Mouse (Mus musculus) neural tube, embryonic 15.5 days (tissue): ENCODE data around the gene Tnrc6c. TPM values are rescaled to one million over a fixed set of nuclear protein-coding genes. Genes with fewer than 3 reads are reported as not detected.

Source experiments
- ATAC-seq: fragments of 200-750 bp; cut with Nextera tagmentation; 2 replicates; pipeline ENCODE4 v1.8.0; 2017; ENCODE audit warnings: mild to moderate bottlenecking, moderate TSS enrichment, moderate library complexity; ENCODE audit not compliant: low FRiP score
- H3K27ac ChIP-seq: fragments of 300-500 bp; sonication (generic); replicated peaks from 2 replicates; pipeline ENCODE4 v1.5.1; 2015; ENCODE audit warnings: mild to moderate bottlenecking, inconsistent platforms
- H3K27me3 ChIP-seq: fragments of 300-500 bp; sonication (generic); replicated peaks from 2 replicates; pipeline ENCODE4 v1.6.1; 2015; ENCODE audit warnings: inconsistent platforms
- H3K36me3 ChIP-seq: fragments of 300-500 bp; sonication (generic); 2 replicates; pipeline ENCODE4 v1.6.1; 2015; ENCODE audit warnings: inconsistent platforms
- H3K4me1 ChIP-seq: fragments of 300-500 bp; sonication (generic); 2 replicates; pipeline ENCODE4 v1.6.1; 2015; ENCODE audit warnings: inconsistent platforms
- H3K4me2 ChIP-seq: fragments of 300-500 bp; sonication (generic); 2 replicates; pipeline ENCODE4 v1.6.1; 2015; ENCODE audit warnings: inconsistent platforms, mild to moderate bottlenecking, moderate library complexity
- H3K4me3 ChIP-seq: fragments of 300-500 bp; sonication (generic); replicated peaks from 2 replicates; pipeline ENCODE4 v1.5.1; 2015; ENCODE audit warnings: mild to moderate bottlenecking, inconsistent platforms
- H3K9ac ChIP-seq: fragments of 300-500 bp; sonication (generic); replicated peaks from 2 replicates; pipeline ENCODE4 v1.6.1; 2015; ENCODE audit warnings: mild to moderate bottlenecking, inconsistent platforms
- H3K9me3 ChIP-seq: fragments of 300-500 bp; sonication (generic); replicated peaks from 2 replicates; pipeline ENCODE4 v1.6.1; 2016; ENCODE audit warnings: inconsistent platforms
- WGBS: fragments of 180-500 bp; shearing (Covaris S2); methylation state at CpG from one replicate; pipeline ENCODE4 v1.1.7; 2015; ENCODE audit warnings: mixed read lengths; 5-methylcytosine and 5-hydroxymethylcytosine counted together
- polyA plus RNA-seq: library from polyadenylated mRNA; unstranded; fragments of >200 nt; fragmentation: Nextera tagmentation; extraction: Ambion mirVana; gene quantifications from 2 replicates; pipeline ENCODE4 v1.2.1, GENCODE M21; 2015

Gene Tnrc6c
- polyA plus RNA-seq, 1 experiment from 2014 or later: 23.6 TPM

DNA sequence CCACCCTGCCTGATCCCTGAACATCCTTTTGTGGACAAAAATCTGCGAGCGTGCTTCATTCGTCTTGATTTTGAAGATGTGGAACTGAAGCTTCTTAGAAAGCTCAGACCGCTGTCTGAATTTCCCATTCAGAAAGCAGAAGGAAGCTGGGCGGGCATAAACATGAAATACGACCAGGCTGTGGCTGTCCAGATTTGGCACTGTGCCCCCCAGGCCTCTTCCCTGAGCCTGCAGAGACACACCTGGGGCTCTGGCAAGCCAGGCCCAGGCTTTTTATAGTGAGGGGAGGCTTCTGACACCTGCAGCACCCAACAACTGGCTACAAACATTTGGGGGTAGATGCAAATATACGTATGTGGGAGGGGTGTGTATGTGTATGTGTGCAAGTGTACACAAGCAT lies 35.3 kb upstream of the Tnrc6c start:
- H3K27ac ChIP-seq: peak overlapping the region; percentile 73
- H3K4me2 ChIP-seq: peak overlapping the region; percentile 9; the same call in 1 of the 2 replicates
- H3K36me3 ChIP-seq: no peaks in the 10 kb centered on the region
- H3K4me3 ChIP-seq: no peak overlapping the region
- H3K9me3 ChIP-seq: no peaks in the 10 kb centered on the region
- ATAC-seq: no peak
- H3K4me1 ChIP-seq: peaks cover 46% of the 10 kb centered on the region
- no peak overlapping the region for H3K9ac ChIP-seq
- 28% methylated on average over 7 of the region's 7 CpGs for WGBS
- H3K27me3 ChIP-seq: no peaks in the 10 kb centered on the region; the same call in 1 of the 2 replicates

DNA sequence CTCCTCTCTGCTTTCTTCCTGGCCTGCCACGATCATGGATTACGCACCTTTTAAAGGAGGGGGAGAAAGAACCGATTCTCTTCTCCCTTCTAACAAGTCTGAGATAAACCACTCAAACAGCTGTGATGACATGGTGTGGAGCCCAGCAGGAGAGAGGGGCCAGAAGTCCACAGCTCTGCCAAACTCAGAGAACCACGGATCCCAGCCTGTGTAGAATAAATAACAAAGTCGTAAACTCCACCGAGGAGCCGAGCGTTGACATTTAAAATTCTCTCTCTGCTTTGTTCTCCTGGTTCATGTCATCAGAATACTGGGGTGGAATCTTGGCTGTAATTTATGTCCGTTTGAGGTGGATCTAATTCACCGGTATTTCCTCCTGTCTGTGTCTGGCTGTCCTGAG lies 34.5 kb upstream of the Tnrc6c start:
- Histone ChIP-seq H3K4me2 (no peak overlapping the region), H3K27me3 (no peaks in the 10 kb centered on the region; the same call in 1 of the 2 replicates), H3K27ac (peak overlapping the region; percentile 73), H3K4me1 (peaks cover 46% of the 10 kb centered on the region), H3K9ac (no peak overlapping the region), H3K36me3 (no peaks in the 10 kb centered on the region), H3K9me3 (no peaks in the 10 kb centered on the region), H3K4me3 (no peak overlapping the region)
- 24% methylated on average over 10 of the region's 10 CpGs for WGBS
- ATAC-seq: no peak

GRCm38 (mm10) chr11:117625196-117625595 lies 28.9 kb upstream of the Tnrc6c start:
- H3K27me3 ChIP-seq: no peaks in the 10 kb centered on the region
- H3K4me3 ChIP-seq: no peak overlapping the region
- no peak for ATAC-seq
- no peak overlapping the region for H3K9ac ChIP-seq
- no peaks in the 10 kb centered on the region for H3K9me3 ChIP-seq
- no peak overlapping the region for H3K4me2 ChIP-seq
- H3K27ac ChIP-seq: peak overlapping the region; percentile 18; the same call in 1 of the 2 replicates
- 49% methylated on average over 4 of the region's 4 CpGs for WGBS
- H3K36me3 ChIP-seq: no peaks in the 10 kb centered on the region
- H3K4me1 ChIP-seq: peaks cover 38% of the 10 kb centered on the region

- WGBS: 63% methylated on average over 6 of the region's 6 CpGs
- H3K9me3 ChIP-seq: no peaks in the 10 kb centered on the region
- H3K36me3 ChIP-seq: no peaks in the 10 kb centered on the region
- peaks cover 33% of the 10 kb centered on the region for H3K4me1 ChIP-seq
- H3K27me3 ChIP-seq: no peaks in the 10 kb centered on the region
- H3K27ac ChIP-seq: peak overlapping the region; percentile 86
- no peak overlapping the region for H3K4me3 ChIP-seq
- no peak for ATAC-seq
- no peak overlapping the region for H3K4me2 ChIP-seq
- H3K9ac ChIP-seq: no peak overlapping the region
Observed at GRCm38 (mm10) chr11:117626557-117626956, 27.5 kb upstream of the Tnrc6c start.

DNA sequence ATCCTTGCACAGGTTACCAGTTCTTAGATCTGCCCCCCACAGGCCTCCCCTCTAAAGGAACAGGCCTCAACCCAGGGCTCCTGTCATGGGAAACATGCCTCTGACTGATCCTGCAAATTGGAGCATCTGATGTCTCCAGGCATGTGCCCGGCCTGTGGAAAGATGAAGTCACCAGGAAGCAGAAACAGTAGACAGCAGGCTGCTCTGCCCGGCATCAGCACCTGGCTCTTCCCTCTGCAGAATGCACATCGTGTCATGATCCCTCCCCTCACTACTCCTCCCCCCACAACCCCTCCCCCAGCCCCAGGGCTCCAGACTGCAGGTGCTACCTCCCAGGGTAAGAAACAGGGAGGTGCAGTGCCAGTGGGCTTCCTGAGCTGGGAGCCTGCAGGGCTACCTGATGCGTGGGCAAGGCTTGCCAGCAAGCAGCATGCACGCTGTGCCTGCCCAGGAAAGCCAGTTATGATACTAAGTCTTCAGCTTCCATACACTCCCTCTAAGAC lies 27.0 kb upstream of the Tnrc6c start:
- peak overlapping the region; percentile 22; the same call in 1 of the 2 replicates for H3K4me2 ChIP-seq
- no peaks in the 10 kb centered on the region for H3K36me3 ChIP-seq
- H3K9ac ChIP-seq: peak overlapping the region; percentile 30; the same call in 1 of the 2 replicates
- peak; percentile 50; the same call in 1 of the 2 replicates for ATAC-seq
- no peaks in the 10 kb centered on the region for H3K9me3 ChIP-seq
- H3K4me3 ChIP-seq: no peak overlapping the region
- no peaks in the 10 kb centered on the region for H3K27me3 ChIP-seq
- peaks cover 33% of the 10 kb centered on the region for H3K4me1 ChIP-seq
- H3K27ac ChIP-seq: peak overlapping the region; percentile 86
- WGBS: 16% methylated on average over 5 of the region's 5 CpGs

DNA sequence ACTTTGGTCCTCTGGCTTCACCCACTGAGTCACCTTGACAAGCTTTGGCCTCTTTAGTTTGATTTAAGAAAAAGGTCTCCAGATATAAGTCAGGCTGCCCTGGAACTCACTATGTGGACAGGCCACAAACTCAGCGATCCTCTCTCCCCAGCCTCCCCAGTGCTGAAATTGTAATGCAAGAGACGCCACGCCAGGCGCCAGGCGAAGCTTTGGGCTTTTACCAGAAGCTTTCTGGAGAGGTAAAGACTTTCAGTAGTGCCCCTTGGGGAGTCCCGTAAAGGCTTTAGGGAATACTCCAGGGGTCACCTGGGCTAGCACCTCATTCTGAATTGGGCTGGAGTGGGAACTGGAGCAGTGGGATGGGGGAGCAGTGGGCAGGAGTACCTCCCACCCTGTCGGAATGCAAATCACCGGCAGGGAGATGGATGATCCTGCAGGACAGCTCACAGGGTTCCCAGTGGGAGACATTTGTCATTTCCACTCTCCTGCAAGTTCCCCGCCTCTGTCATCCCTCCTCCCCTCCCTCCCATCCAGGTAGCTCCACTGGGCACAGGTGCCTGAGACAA lies 26.3 kb upstream of the Tnrc6c start:
- peak; percentile 66; the same call in 1 of the 2 replicates for ATAC-seq
- Histone ChIP-seq H3K36me3 (no peaks in the 10 kb centered on the region), H3K4me3 (0 out of 2 replicates have a peak overlapping the region, but pooled peaks have one; percentile 5), H3K27me3 (no peaks in the 10 kb centered on the region), H3K27ac (peak overlapping the region; percentile 86), H3K9me3 (no peaks in the 10 kb centered on the region), H3K9ac (peak overlapping the region; percentile 28), H3K4me2 (peak overlapping the region; percentile 46), H3K4me1 (peaks cover 33% of the 10 kb centered on the region)
- 12% methylated on average over 9 of the region's 9 CpGs for WGBS

GRCm38 (mm10) chr11:117628312-117628779 lies 25.7 kb upstream of the Tnrc6c start:
- H3K4me1 ChIP-seq: peaks cover 33% of the 10 kb centered on the region
- peak overlapping the region; percentile 46 for H3K4me2 ChIP-seq
- 5% methylated on average over 9 of the region's 9 CpGs for WGBS
- 0 out of 2 replicates have a peak overlapping the region, but pooled peaks have one; percentile 5 for H3K4me3 ChIP-seq
- H3K36me3 ChIP-seq: no peaks in the 10 kb centered on the region
- H3K9me3 ChIP-seq: no peaks in the 10 kb centered on the region
- no peaks in the 10 kb centered on the region for H3K27me3 ChIP-seq
- peak overlapping the region; percentile 28 for H3K9ac ChIP-seq
- peak; percentile 79 for ATAC-seq
- H3K27ac ChIP-seq: peak overlapping the region; percentile 86

- no peak for ATAC-seq
- Histone ChIP-seq H3K36me3 (no peaks in the 10 kb centered on the region), H3K4me1 (peaks cover 33% of the 10 kb centered on the region), H3K4me2 (no peak overlapping the region), H3K4me3 (no peak overlapping the region), H3K9ac (no peak overlapping the region), H3K27ac (no peak overlapping the region), H3K9me3 (no peaks in the 10 kb centered on the region), H3K27me3 (no peaks in the 10 kb centered on the region)
- 64% methylated on average over 2 of the region's 2 CpGs for WGBS
Observed at GRCm38 (mm10) chr11:117629865-117630264, 24.2 kb upstream of the Tnrc6c start.

GRCm38 (mm10) chr11:117630868-117631565 lies 23.1 kb upstream of the Tnrc6c start:
- Histone ChIP-seq H3K4me1 (peaks cover 30% of the 10 kb centered on the region), H3K36me3 (no peaks in the 10 kb centered on the region), H3K9ac (no peak overlapping the region), H3K27me3 (no peaks in the 10 kb centered on the region), H3K27ac (no peak overlapping the region), H3K4me2 (no peak overlapping the region), H3K9me3 (no peaks in the 10 kb centered on the region), H3K4me3 (no peak overlapping the region)
- 93% methylated on average over 10 of the region's 11 CpGs for WGBS
- no peak for ATAC-seq

- H3K4me1 ChIP-seq: peaks cover 15% of the 10 kb centered on the region
- no peak for ATAC-seq
- H3K4me3 ChIP-seq: no peak overlapping the region
- H3K9me3 ChIP-seq: no peaks in the 10 kb centered on the region
- 84% methylated on average over 3 of the region's 3 CpGs for WGBS
- no peak overlapping the region for H3K4me2 ChIP-seq
- H3K36me3 ChIP-seq: no peaks in the 10 kb centered on the region
- no peak overlapping the region for H3K27ac ChIP-seq
- no peak overlapping the region for H3K9ac ChIP-seq
- no peaks in the 10 kb centered on the region for H3K27me3 ChIP-seq
Observed at GRCm38 (mm10) chr11:117633310-117633709, 20.8 kb upstream of the Tnrc6c start.

DNA sequence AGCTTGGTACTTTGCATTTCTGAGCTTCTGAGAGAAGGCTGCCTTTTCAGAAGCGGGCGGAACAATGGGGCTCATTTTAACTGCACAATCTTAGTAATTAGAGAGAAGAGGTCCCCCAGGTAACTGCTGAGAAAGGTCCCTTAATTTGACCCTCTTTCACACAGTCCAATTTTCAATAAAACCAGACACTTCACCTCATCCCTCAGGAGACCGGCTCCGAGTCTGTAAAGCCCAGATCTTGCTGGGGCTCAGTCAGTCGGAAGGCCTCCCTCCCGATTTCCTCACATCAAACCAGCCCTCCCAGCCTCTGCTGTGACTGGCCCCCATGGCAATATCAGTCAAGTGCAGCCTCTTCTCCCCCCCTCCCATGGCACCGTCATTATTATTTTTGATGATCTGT lies 15.7 kb upstream of the Tnrc6c start:
- no peaks in the 10 kb centered on the region for H3K27me3 ChIP-seq
- H3K9ac ChIP-seq: 0 out of 2 replicates have a peak overlapping the region, but pooled peaks have one; percentile 15
- H3K36me3 ChIP-seq: no peaks in the 10 kb centered on the region
- no peak overlapping the region for H3K27ac ChIP-seq
- no peak overlapping the region for H3K4me3 ChIP-seq
- 31% methylated on average over 7 of the region's 7 CpGs for WGBS
- peaks cover 16% of the 10 kb centered on the region for H3K4me1 ChIP-seq
- no peak overlapping the region for H3K4me2 ChIP-seq
- no peaks in the 10 kb centered on the region for H3K9me3 ChIP-seq
- ATAC-seq: no peak

DNA sequence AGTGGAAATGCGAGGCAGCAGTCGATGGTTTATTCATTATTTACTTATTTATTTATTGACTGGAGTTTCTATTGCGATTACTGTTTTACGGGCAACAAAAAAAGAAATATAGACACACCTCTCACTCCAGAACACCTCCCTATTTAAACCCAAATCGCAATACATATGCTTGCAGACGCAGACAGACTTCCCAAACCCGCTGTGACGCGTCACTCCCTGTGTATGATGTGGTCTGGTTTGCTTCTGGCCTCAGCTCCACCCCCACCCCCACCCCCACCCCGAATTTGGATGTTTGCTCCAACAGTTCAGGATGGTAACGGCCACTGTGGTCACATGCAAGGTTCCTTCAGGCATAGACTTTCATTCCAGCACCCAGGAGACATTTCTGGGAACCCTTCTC lies 15.3 kb upstream of the Tnrc6c start:
- peaks cover 20% of the 10 kb centered on the region for H3K4me1 ChIP-seq
- H3K27ac ChIP-seq: no peak overlapping the region
- H3K27me3 ChIP-seq: no peaks in the 10 kb centered on the region
- H3K36me3 ChIP-seq: no peaks in the 10 kb centered on the region
- no peak overlapping the region for H3K4me2 ChIP-seq
- H3K9ac ChIP-seq: 0 out of 2 replicates have a peak overlapping the region, but pooled peaks have one; percentile 15
- H3K4me3 ChIP-seq: no peak overlapping the region
- no peak for ATAC-seq
- H3K9me3 ChIP-seq: no peaks in the 10 kb centered on the region
- 54% methylated on average over 11 of the region's 11 CpGs for WGBS
